Mouse (Mus musculus): Measurements from ENCODE around the gene Rhbg.

DNA sequence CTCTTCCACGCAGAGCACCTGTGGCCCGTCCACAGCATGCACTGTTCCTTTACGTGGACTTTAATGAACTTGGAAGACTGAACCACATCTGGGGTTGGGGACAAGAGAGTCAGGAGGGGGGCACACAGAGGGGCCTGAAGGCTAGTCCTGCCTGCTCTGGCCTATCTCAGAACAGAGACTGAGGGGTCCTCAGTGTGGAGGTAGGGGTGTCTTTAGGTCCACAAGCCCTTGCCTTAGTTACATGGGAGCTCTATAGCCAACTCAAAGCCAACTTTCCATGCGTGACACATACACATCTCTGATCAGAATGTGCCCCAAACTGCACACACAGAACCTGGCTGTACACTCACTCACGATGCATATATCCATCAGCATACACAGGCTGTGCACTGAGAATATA is 52.9 kb downstream of the Rhbg start:
- no peak for TF ChIP-seq CTCF (IDR thresholded peaks at IDR 0.05; ENCODE audit: borderline replicate concordance, extremely low read depth, insufficient read depth, insufficient read length)
- no peak for TF ChIP-seq POLR2A (IDR thresholded peaks at IDR 0.05; ENCODE audit: borderline replicate concordance, extremely low read depth, insufficient read depth, insufficient read length, poor library complexity, severe bottlenecking)
